Mouse (Mus musculus) ovary, postnatal 14 days (tissue): ENCODE results near the gene Gnao1.

Experiments used
- DNase-seq: peaks from one replicate; pipeline ENCODE4 v3.0.0; 2022; ENCODE audit warnings: low spot score

Gnao1 gene

GRCm38 (mm10) chr8:93946397-93946796 is 136.6 kb downstream of the Gnao1 start:
- DNase-seq: no peak

DNA sequence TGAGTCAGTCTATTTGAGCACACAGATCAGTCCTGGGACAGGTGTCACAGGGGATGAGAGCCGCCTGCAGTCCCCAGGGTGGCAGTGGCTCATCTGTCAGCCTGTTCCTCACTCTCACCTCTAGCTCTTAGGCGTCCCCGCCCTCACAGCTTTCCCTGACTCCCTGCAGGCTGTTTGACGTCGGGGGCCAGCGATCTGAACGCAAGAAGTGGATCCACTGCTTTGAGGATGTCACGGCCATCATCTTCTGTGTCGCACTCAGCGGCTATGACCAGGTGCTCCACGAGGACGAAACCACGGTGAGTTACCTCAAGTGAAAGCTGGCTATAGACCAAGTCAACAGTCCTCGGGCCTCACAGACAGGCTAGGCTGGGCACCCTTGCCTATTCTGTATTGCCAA is 140.4 kb downstream of the Gnao1 start:
- no peak for DNase-seq

- no peak for DNase-seq
These were observed 142.7 kb downstream of the Gnao1 start for GRCm38 (mm10) chr8:93952511-93952910.

- no peak for DNase-seq
These were observed 148.6 kb downstream of the Gnao1 start for GRCm38 (mm10) chr8:93958402-93958801.

GRCm38 (mm10) chr8:93960909-93961308 is 151.1 kb downstream of the Gnao1 start:
- no peak for DNase-seq

GRCm38 (mm10) chr8:93968293-93968692 is 158.5 kb downstream of the Gnao1 start:
- DNase-seq: no peak

DNA sequence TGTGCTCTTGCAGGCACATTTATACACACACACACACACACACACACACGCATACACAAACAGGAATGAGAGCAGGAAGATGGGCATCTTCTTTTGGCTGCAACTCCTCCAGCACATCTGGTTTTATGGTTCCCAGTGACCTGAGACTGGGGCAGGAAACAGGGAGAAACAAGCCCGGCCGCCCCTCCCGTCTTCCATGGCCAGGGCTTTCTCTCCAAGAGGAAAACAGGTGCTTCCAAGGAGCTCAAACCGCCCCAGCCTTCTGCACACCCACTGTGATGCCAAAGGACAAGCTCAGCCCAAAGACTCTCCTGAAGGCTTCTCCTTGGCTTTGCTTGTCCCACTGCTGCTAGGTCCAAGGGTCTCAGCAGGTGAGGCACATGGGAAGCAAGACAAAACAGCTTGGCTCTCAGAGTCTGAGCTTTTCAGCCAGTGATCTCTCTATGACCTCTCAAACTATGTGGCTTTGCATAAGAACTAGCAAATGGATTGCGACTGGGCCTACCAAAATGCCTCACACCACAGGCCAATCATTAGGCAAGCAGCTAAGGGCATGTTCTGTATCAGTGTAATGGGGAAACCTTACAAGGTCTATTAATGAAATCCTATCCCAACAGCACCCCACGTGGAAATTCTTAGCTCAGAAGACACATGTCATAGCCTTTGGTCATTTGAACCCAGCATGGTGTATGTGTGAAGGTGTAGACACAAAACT is 160.0 kb downstream of the Gnao1 start:
- DNase-seq: no peak

GRCm38 (mm10) chr8:93971451-93971850 is 161.7 kb downstream of the Gnao1 start:
- no peak for DNase-seq

- no peak for DNase-seq
These were observed 162.4 kb downstream of the Gnao1 start for GRCm38 (mm10) chr8:93972211-93972610.

- no peak for DNase-seq
These were observed 163.4 kb downstream of the Gnao1 start for GRCm38 (mm10) chr8:93972971-93973734.

- DNase-seq: no peak
These were observed 164.1 kb downstream of the Gnao1 start for GRCm38 (mm10) chr8:93973831-93974375.

DNA sequence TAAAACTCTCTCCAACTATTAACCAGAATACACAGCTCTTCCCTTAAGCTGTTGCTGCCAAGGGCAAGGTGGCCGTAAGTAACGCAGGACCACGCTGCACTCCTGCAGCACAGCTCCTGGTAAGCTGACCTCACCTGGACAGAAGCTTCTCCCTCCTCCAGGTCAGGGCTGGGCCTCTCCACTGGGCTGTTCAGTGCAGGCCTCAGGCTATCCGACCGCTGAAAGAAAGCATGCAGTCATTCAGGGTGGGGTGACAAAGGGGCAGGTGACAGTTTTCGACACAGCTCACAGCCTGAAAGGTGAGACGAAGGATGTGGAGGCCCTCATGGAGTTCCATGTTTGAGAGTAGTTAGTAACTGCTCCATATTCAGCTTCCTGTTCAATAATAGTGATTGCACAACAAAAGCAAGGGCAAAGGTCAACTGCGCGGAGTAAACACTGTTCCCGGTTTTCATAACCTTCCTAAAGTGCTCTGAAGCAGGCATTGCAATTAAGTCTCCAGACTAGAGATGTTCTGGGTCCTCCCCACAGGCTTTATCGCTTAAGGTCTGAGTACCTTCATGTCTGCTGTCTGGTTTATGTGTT is 164.9 kb downstream of the Gnao1 start:
- DNase-seq: no peak

DNA sequence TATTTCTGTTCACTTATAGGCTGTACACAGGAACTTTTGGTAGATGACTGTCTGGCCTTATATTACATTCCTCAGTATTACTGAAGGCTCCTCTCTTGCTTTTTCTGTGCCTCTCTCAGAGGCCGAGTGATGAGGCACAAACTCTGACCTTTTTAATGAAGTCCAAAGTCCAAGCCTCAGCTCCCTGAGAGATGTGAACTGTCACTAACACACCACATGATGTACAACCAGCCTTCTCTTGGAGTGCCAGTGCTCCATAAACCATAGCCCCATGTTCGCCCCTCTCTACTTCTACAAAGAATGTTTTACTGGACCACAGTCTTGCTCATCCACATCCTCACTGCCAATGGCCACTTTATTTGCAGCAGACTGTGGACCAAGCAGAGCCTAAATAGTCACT is 165.6 kb downstream of the Gnao1 start:
- DNase-seq: no peak

DNA sequence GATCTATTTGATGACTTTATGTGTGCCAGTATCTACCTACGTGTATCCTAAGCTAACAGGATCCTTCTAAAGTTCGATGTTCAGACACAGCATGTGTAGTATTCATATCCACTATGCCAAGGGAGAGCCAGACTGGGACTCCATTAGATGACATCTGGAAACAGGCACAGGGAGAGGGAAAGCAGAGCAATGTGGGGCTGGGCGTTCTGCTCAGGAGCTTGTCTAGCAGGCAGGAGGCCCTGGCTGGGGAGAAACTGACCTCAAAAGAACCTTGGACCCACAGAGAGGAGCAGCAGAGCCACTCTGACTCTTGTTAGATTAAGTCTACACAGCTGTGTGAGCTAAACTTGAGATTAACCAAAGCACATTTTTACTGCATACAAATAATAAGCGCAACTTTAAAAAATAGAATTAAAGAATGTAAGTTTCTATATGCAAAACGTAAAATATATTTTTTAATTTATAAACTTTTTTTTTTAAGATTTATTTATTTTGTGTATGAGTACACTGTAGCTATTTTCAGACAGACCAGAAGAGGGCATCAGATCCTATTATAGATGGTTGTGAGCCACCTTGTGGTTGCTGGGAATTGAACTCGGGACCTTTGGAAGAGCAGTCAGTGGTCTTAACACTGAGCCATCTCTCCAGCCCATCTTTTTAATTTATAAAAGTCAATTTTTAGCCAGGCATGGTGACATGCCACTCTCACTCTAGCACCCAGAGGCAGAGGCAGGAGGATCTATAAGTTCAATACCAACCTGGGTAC is 166.9 kb downstream of the Gnao1 start:
- DNase-seq: no peak

DNA sequence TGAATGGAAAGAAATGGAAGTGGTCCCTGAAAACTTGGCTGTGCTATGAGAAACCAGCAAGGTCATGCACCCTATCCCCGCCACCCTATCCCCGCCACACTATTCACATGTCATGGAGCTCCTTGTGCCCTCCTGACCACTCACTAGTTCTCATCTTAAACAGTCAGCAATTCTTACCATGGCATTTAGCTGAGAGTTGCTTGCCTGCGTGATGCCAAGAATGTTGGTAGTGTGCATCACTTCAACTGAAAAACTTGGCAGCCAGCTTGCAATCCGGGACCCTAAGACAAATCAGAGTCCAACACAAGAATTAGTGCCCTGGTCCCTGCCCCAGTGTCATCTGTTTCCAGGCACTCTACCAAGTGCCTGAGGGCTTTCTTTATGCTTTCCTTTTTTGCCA is 170.4 kb downstream of the Gnao1 start:
- no peak for DNase-seq

- DNase-seq: no peak
These were observed 172.0 kb downstream of the Gnao1 start for GRCm38 (mm10) chr8:93981679-93982215.

DNA sequence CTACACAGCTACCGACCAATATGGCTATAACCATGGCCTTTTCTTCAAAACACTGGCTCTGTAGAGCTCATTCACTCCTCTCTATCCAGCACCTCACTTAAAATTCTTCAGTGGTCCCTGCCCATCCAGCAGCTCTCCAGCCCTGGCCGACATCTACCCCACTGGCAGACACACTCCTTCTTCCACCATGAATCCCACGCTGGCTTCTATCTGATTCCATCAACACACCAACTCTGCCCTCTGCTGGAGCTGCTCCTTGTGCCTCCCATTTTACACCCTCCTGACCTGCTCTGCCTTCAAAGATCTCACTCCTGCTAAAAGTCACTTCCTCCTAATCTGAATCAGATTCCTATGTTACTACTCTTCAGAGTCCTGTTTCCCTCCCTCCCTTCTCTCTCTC is 174.1 kb downstream of the Gnao1 start:
- DNase-seq: no peak

- DNase-seq: no peak
These were observed 175.0 kb downstream of the Gnao1 start for GRCm38 (mm10) chr8:93984731-93985130.

DNA sequence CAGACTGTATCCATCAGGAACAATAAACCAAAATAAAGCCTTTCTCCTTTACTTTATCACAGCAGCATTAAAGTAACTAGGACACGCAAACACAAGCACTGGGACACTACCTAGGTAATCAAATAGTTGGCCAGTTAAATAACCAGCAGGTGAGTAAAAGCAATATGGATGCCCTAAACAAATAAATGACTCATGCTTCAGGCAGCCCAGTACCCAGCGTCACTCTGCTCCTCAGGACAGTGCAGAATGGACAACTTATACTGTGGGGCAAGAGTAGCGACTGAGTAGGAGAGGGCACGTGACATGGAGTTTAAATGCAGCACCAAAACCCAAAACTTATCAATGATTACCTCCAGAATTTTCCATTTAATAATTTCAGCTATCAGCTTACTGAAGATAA is 180.0 kb downstream of the Gnao1 start:
- no peak for DNase-seq

DNA sequence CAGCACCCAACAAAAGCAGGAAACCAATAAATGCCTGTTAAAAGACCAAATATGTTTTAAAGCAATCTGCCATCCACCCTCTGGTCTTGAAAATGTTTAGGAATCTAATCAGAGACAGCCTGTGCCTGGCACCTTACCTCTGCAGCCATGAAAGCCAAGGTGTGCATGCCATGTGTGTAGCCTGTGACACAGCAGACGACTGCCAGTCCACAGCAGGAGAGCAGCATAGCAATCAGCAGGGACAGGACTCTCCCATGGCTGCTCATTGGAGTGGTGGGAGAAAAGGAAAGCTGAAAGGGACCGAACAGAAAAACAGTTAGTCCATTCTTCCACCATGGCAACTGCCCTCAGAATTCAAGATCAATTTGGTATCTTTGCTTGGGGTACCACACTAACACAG is 189.2 kb downstream of the Gnao1 start:
- DNase-seq: no peak

GRCm38 (mm10) chr8:94004139-94004538 is 194.4 kb downstream of the Gnao1 start:
- DNase-seq: no peak
